Mouse (Mus musculus): ENCODE measurements at regions not wholly inside any gene's neighbourhood (a gene's known extent, or its start where the extent isn't known, plus 50 kb on each side); places are given as distances from the start of the nearest gene placed in this dataset.

GRCm38 (mm10) chr1:23207843-23208242 is 105.8 kb upstream of the 4933415F23Rik start:
- DNase-seq (ENCODE audit: low spot score): no peak

DNA sequence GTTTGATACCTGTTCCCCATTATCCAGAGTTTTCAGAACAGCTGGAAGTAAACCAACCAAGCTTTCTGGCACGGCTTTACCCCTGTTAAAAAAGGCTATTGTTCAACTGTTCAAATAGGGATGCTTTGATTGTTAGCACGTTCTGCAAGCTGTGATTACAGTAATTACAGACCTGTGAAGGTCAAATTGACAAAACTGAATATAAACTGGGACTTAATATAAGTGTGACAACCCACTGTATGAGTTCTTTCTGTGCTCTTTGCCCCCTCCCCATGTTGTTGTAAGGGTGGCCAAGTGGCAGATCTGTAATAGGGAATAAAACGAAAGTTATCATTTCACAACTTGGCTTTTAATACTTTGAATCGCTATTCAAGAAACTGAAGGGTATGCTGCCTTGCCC is 105.0 kb upstream of the 4933415F23Rik start:
- no peak for DNase-seq (ENCODE audit: low spot score)

DNA sequence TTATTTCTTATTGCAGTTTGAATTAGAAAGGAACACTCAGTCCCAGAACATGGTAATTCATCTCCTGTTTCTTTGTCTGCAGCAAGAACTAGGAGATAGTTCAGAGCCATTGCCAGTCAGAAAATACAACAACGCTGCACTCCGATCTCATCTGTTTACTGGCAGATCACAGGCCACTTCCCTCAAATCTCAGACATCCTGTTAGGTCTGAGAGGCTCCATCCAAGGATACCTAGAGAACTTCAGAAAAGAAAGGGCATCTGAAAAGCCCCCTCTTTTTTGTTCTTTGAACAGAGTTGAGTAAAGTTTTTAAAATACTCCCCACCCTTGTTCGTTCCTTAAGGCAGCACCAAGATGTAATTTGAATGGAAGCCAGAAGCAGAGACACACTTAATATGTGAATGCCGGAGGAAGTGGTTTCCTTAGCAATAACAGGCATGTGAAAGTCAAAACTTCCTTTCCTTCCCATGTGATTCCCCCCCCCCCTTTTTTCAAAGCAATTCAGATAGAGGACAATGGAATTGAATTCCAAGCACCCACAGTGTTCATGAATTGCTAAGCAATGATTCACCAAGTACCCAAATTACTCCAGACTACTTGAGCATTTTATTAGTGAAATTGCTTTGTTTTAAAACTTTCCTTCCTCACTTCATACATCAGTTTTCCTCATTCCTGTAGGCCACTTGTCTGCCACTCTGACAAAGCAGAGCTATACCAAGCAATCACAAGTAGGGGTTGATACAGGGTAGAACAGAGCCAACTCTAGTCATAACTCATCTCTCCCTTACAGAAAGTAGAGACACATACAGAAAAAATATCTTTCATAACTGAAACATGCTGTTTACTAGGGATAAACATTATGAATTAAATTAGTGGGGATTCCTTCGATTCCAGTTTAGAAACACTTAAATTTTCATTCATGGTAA is 100.7 kb upstream of the 4933415F23Rik start:
- DNase-seq (ENCODE audit: low spot score): no peak

DNA sequence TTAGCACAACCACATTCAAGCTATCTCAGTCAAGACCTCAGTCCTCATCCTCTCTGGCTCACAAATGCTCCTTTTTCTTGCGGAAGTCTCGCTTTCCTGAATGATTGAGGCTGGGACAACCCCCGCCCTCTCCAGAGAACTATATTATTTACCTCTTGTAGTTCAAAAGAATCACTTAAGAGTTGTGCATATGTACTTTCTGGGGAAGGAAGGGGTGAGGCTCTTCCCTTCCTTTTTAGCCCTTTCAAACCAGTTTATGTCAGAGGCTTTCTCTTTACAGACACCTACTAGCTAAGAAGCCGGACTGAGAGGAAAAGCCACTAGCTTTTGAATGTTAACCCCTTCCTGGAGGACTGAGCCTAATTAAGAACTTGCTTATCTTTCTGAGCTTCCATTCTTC is 98.4 kb upstream of the 4933415F23Rik start:
- DNase-seq (ENCODE audit: low spot score): no peak

- no peak for DNase-seq (ENCODE audit: low spot score)
These were observed 88.4 kb upstream of the 4933415F23Rik start for GRCm38 (mm10) chr1:23190316-23191005.

DNA sequence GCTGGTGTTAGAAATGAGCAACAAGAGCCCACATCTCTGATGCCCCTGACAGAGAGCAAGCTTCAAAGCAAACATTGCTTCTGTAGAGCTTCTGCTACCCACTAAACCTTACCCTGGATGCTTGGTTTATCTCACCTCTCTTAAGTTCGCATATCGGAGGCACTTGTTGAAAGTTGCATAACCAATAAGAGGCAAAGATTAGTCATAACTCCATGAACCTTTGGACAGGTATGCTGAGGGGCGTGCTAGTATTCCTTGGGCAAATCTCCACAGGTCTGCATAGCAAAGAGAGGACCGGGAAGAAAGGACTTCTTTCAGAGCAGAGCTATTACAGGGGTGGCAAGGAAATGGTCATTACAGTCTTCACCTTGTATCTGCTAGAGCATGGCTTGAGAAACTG is 87.7 kb upstream of the 4933415F23Rik start:
- DNase-seq (ENCODE audit: low spot score): no peak

GRCm38 (mm10) chr1:23188216-23188615 is 86.2 kb upstream of the 4933415F23Rik start:
- no peak for DNase-seq (ENCODE audit: low spot score)

- DNase-seq (ENCODE audit: low spot score): no peak
These were observed 85.6 kb upstream of the 4933415F23Rik start for GRCm38 (mm10) chr1:23187446-23188206.

- DNase-seq (ENCODE audit: low spot score): no peak
These were observed 82.7 kb upstream of the 4933415F23Rik start for GRCm38 (mm10) chr1:23184728-23185127.

DNA sequence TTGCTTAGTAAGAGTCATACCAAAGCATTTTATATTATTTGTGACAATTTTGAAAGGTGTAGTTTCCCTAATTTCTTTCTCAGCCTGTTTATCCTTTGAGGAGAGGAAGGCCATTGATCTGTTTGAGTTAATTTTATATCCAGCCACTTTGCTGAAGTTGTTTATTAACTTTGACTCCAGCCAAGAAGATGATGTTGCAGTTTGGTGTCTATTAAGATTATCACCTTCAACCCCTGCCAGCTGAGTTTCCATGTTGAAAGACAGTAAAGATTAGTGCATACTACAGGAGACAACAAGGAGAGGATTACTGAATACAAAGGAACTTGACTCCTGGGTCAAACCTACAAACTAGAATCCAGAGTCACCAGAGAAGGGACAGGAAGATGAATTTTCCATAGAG is 80.5 kb upstream of the 4933415F23Rik start:
- no peak for DNase-seq (ENCODE audit: low spot score)

- no peak for DNase-seq (ENCODE audit: low spot score)
These were observed 76.4 kb upstream of the 4933415F23Rik start for GRCm38 (mm10) chr1:23178335-23178974.

GRCm38 (mm10) chr1:23174022-23174421 is 72.0 kb upstream of the 4933415F23Rik start:
- DNase-seq (ENCODE audit: low spot score): no peak

DNA sequence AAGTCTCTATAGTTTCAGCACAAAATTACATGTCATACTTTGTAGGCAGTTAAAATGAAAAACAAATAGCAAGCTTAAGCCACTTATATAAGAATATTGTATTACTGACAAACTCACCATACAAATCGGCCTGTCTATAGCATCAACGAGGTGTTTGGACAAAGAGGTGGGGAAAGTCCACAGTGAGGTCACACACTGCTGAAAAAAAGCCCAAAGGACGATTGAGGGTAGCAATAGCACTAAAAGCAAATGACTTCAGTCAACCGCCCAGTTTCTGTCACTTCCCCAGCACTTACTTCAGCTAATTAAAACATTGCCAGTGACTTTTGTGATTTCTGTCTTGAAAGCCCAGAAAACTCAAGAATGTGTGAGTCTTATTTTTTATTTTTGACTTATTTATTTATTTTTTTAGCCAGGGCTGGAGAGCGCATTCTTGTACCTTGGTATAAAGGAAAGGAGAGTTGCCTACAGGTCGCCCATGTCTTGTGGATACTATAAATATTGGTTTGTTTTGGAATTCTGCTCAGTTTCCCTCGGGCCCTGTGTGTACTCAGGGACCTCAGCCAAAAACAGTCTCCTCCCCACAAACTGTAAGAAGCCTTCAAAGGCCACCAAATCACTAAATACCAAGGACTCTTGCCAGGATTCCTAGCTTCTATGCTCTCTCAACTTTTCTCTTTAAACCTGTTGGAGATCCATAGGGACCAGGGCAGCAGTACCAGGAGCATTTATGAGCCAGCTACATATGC is 71.2 kb upstream of the 4933415F23Rik start:
- DNase-seq (ENCODE audit: low spot score): no peak

- no peak for DNase-seq (ENCODE audit: low spot score)
These were observed 69.3 kb upstream of the 4933415F23Rik start for GRCm38 (mm10) chr1:23171336-23171735.

DNA sequence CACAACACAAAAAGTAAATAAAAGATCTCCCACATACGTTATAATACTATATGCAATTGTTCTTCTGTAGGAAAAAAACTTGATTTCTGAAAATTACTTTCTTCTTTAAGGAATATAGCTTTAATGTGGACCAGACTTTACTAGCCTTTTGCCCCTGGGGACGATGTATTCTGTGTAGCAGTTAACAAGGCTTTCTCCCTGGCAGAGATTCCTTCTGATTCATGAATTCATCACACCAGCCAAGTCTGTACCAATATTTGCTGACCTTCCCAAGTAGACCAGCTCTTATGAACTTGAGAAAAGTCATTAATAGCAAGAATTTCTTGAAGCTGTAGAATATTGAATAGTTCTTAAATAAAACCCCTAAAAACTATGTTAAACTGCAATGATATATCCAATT is 68.7 kb upstream of the 4933415F23Rik start:
- DNase-seq (ENCODE audit: low spot score): no peak

DNA sequence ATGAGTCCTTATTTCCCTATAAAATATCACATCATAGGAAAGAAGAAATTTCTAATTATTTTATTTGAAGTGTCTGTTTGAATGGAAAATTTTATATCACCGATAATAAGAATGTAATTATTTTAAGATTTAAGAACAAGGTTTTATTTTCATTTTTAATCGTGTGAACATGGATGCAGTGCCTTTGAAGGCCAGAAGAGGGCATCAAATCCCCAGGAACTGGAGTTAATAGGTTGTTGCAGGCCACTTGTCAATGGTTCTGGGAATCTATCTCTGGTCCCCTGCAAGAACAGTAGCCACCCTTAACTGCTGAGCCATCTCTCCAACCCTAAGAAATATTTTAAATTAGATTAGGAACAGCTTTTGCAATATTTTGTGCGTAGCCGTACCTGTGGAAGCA is 66.5 kb upstream of the 4933415F23Rik start:
- no peak for DNase-seq (ENCODE audit: low spot score)

DNA sequence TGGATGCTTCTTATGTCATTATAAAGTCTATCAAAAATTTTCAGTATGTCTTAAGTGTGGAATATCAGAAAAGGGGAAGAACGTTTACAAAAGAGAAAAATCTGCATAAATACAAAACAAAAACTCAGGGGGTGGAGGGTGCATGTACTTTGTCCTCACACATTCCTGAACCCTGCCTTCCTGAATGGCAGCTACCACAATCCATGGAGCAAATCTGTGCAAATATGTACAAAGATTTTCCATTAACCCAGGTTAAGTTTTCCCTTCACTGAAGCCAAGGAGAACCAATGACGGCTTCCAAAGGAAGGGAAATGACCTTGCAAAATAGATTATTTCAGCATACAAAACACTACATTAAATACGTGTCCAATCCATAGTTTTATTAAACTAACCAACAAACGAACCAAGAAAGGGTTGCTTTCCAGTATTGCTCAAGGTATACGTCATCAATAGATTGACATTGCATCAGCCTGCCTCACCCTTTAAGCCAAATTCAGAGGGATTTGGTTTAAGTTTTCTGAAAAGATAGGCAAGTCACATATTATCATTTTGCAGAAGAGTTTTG is 61.4 kb upstream of the 4933415F23Rik start:
- no peak for DNase-seq (ENCODE audit: low spot score)

- no peak for DNase-seq (ENCODE audit: low spot score)
These were observed 60.7 kb upstream of the 4933415F23Rik start for GRCm38 (mm10) chr1:23162766-23163165.

All from T-cell, adult 2 months (primary cell).